In genomic region chr2:94157051-94157450, GRCm38 (mm10) we compare ENCODE assay signal across 8 mouse cellular contexts. TPM values are rescaled to one million over a fixed set of nuclear protein-coding genes. Genes with fewer than 3 reads are reported as not detected.
DNase-seq lines count a peak whose midpoint lies in the region; ATAC-seq and TF ChIP-seq lines count a peak whose summit lies in the region.

No protein-coding gene starts in this region.

- intact Hi-C loops in left cerebral cortex, adult 2 months (cut with DNase I) = no loop called here
- intact Hi-C loops in left cerebral cortex, postnatal 10 days (cut with DNase I) = loop anchor here (5.0 kb wide), 1 partner anchor 100 kb away; no protein-coding TSS in a partner anchor

- 1% methylated on average over 10 of the region's 10 CpGs for WGBS in hindbrain, postnatal 0 days

- H3K27me3 ChIP-seq in hindbrain, postnatal 0 days (ENCODE audit: insufficient read depth, low read length) = no peaks in the 10 kb centered on the region
- H3K27me3 ChIP-seq in myocyte (ENCODE audit: control insufficient read depth, insufficient read depth, insufficient read length) = no peaks in the 10 kb centered on the region

- no peaks in the 10 kb centered on the region for H3K9me3 ChIP-seq in hindbrain, postnatal 0 days (ENCODE audit: low read length)

- H3K36me3 ChIP-seq in hindbrain, postnatal 0 days (ENCODE audit: insufficient read depth, low read length) = no peaks in the 10 kb centered on the region
- H3K36me3 ChIP-seq in myocyte (ENCODE audit: control insufficient read depth, insufficient read depth) = no peaks in the 10 kb centered on the region

- TF ChIP-seq POLR2A in myocyte (IDR thresholded peaks at IDR 0.05; ENCODE audit: insufficient read length, low read depth) = no peak

- H3ac ChIP-seq in myocyte (ENCODE audit: control insufficient read depth, insufficient read length) = peak overlapping the region; percentile 55

- peak overlapping the region; percentile 83 for H3K4me3 ChIP-seq in left cerebral cortex, adult 2 months
- H3K4me3 ChIP-seq in brown adipose tissue, adult 24 weeks (ENCODE audit: insufficient read depth, low read depth, low read length) = peak overlapping the region; percentile 83
- peak overlapping the region; percentile 96 for H3K4me3 ChIP-seq in hindbrain, postnatal 0 days (ENCODE audit: low read length)
- peak overlapping the region; percentile 91 for H3K4me3 ChIP-seq in myocyte

- peaks cover 55% of the 10 kb centered on the region for H3K79me2 ChIP-seq in myocyte (ENCODE audit: control insufficient read depth, insufficient read depth)

- peak overlapping the region; percentile 69; the same call in 1 of the 2 replicates for H3K27ac ChIP-seq in left cerebral cortex, adult 2 months
- peak overlapping the region; percentile 85 for H3K27ac ChIP-seq in brown adipose tissue, adult 24 weeks (replicated peaks; ENCODE audit: low read depth, low read length)
- H3K27ac ChIP-seq in hindbrain, postnatal 0 days = peak overlapping the region; percentile 90

- no peak for ATAC-seq in hindbrain, postnatal 0 days
- no peak for ATAC-seq in megakaryocyte progenitor cell, adult 5-6 weeks (replicated peaks; ENCODE audit: poor library complexity)

- H3K4me1 ChIP-seq in brown adipose tissue, adult 24 weeks (ENCODE audit: control insufficient read depth, insufficient read depth, insufficient read length, low read length) = peaks cover 5% of the 10 kb centered on the region; the same call in 1 of the 2 replicates
- peaks cover 8% of the 10 kb centered on the region; the same call in 1 of the 2 replicates for H3K4me1 ChIP-seq in hindbrain, postnatal 0 days (ENCODE audit: insufficient read depth, low read length)

- H3K9ac ChIP-seq in hindbrain, postnatal 0 days (replicated peaks; ENCODE audit: low read length) = peak overlapping the region; percentile 84

- DNase-seq in left cerebral cortex, adult 2 months (ENCODE audit: extremely low spot score in 1 of 2, low spot score in 2 of 2) = no peak
- no peak for DNase-seq in left cerebral cortex, postnatal 10 days (ENCODE audit: extremely low spot score in 1 of 2, low spot score in 2 of 2)
- no peak for DNase-seq in hindbrain, postnatal 0 days (ENCODE audit: low spot score)
- DNase-seq in cerebellum, postnatal 10 days = no peak
- no peak for DNase-seq in layer of hippocampus, postnatal 25 days (ENCODE audit: extremely low spot score in 1 of 2, low spot score in 1 of 2)

- TF ChIP-seq CTCF in left cerebral cortex, adult 2 months (IDR thresholded peaks at IDR 0.05) = no peak
- no peak for TF ChIP-seq CTCF in hindbrain, postnatal 0 days (IDR thresholded peaks at IDR 0.05; ENCODE audit: low read depth)

- H3K4me2 ChIP-seq in hindbrain, postnatal 0 days (ENCODE audit: low read depth, low read length) = peak overlapping the region; percentile 83
- H3K4me2 ChIP-seq in myocyte (ENCODE audit: low read depth) = peak overlapping the region; percentile 86

TF ChIP-seq in myocyte, 11 proteins besides CTCF, POLR2A, EP300 and RAD21:
- no peak for TF ChIP-seq MAX (IDR thresholded peaks at IDR 0.05; ENCODE audit: low read depth)
- TF ChIP-seq USF1 (IDR thresholded peaks at IDR 0.05; ENCODE audit: low read depth) = no peak
- no peak for TF ChIP-seq MYOD1 (IDR thresholded peaks at IDR 0.05; ENCODE audit: control insufficient read depth in 1 of 3, insufficient read length in 2 of 3, low read depth in 2 of 3)
- no peak for TF ChIP-seq TCF3 (IDR thresholded peaks at IDR 0.05; ENCODE audit: insufficient read length, low read depth)
- no peak for TF ChIP-seq CEBPB (IDR thresholded peaks at IDR 0.05; ENCODE audit: insufficient read depth, poor library complexity, severe bottlenecking)
- TF ChIP-seq MYOG (IDR thresholded peaks at IDR 0.05; ENCODE audit: control insufficient read depth in 1 of 3, insufficient read depth in 1 of 3, insufficient read length in 2 of 3, low read depth in 2 of 3) = no peak

RNA-seq across cellular contexts. Expression of gene Hsd17b12, which starts 0.7 kb away (rescaled TPM):
- 10 to 100 TPM; 70.0 to 75.3 TPM for total RNA-seq in left cerebral cortex, adult 2 months (2021)
- 10 to 100 TPM; 75.3 to 78.2 TPM for total RNA-seq in left cerebral cortex, postnatal 10 days (2021)
- 393 and 417 TPM in 2 replicates for polyA plus RNA-seq in brown adipose tissue, adult 24 weeks (2012; ENCODE audit: insufficient read depth, insufficient read length, missing spikeins)
- 50.9 and 55.5 TPM in 2 replicates for total RNA-seq in hindbrain, postnatal 0 days (2014; rRNA removed)
- polyA plus RNA-seq in hindbrain, postnatal 0 days (2015; fragmentation: Nextera tagmentation; extraction: Ambion mirVana) = 154 and 162 TPM in 2 replicates
- 87.0 TPM for polyA plus RNA-seq in myocyte (2012; fragmentation: generic; extraction: Trizol)
- 10 to 100 TPM; 69.8 to 76.4 TPM for total RNA-seq in layer of hippocampus, postnatal 25 days (2021)
- 79.1 and 80.9 TPM in 2 replicates for total RNA-seq in megakaryocyte progenitor cell, adult 5-6 weeks (2015)
- 108 and 119 TPM in 2 replicates for total RNA-seq in megakaryocyte progenitor cell, adult 5-6 weeks (2017)
